Mouse (Mus musculus): ENCODE results near the gene Gm20388. TPM values are rescaled to one million over a fixed set of nuclear protein-coding genes. Genes with fewer than 3 reads are reported as not detected.
A peak's percentile ranks its signal among the peaks of the same experiment; 100 is the strongest.
"Not testable (repeated sequence)": the region's sequence is repeated elsewhere in the genome, so short reads cannot be mapped to it uniquely, and the experiment has no call there.

Gene Gm20388
- polyA plus RNA-seq, 1 experiment, result 28.1 TPM

GRCm38 (mm10) chr8:120724096-120724495, 813.5 kb downstream of the Gm20388 start:
- TF ChIP-seq CTCF (IDR thresholded peaks at IDR 0.05; ENCODE audit: low read depth, low read length), result peak; percentile 45
- H3K4me1 ChIP-seq (ENCODE audit: control insufficient read depth, insufficient read depth, low read length); H3K36me3 ChIP-seq (ENCODE audit: control insufficient read depth, insufficient read depth, low read length, poor library complexity, severe bottlenecking); H3K9me3 ChIP-seq (replicated peaks; ENCODE audit: control insufficient read depth, insufficient read depth, low read length, poor library complexity, severe bottlenecking); H3K27ac ChIP-seq (ENCODE audit: insufficient read depth, low read length); H3K27me3 ChIP-seq (ENCODE audit: control insufficient read depth, insufficient read depth, low read length, poor library complexity, severe bottlenecking); H3K9ac ChIP-seq (ENCODE audit: low read depth, poor library complexity, severe bottlenecking); H3K4me3 ChIP-seq (ENCODE audit: low read depth, low read length): not testable (repeated sequence)

GRCm38 (mm10) chr8:120724816-120725575, 814.4 kb downstream of the Gm20388 start:
- Histone ChIP-seq H3K27me3 (ENCODE audit: control insufficient read depth, insufficient read depth, low read length, poor library complexity, severe bottlenecking) (no peaks in the 10 kb centered on the region), H3K27ac (ENCODE audit: insufficient read depth, low read length) (no peak overlapping the region), H3K9me3 (replicated peaks; ENCODE audit: control insufficient read depth, insufficient read depth, low read length, poor library complexity, severe bottlenecking) (no peaks in the 10 kb centered on the region), H3K36me3 (ENCODE audit: control insufficient read depth, insufficient read depth, low read length, poor library complexity, severe bottlenecking) (no peaks in the 10 kb centered on the region), H3K4me3 (ENCODE audit: low read depth, low read length) (no peak overlapping the region), H3K9ac (ENCODE audit: low read depth, poor library complexity, severe bottlenecking) (no peak overlapping the region), H3K4me1 (ENCODE audit: control insufficient read depth, insufficient read depth, low read length) (no peaks in the 10 kb centered on the region)
- TF ChIP-seq CTCF (IDR thresholded peaks at IDR 0.05; ENCODE audit: low read depth, low read length), result no peak
- no peak for TF ChIP-seq EP300 (IDR thresholded peaks at IDR 0.05; ENCODE audit: insufficient read depth, low read depth, low read length)
- TF ChIP-seq POLR2A (IDR thresholded peaks at IDR 0.05; ENCODE audit: insufficient read depth, low read length), result no peak

- no peaks in the 10 kb centered on the region for H3K9me3 ChIP-seq (replicated peaks; ENCODE audit: control insufficient read depth, insufficient read depth, low read length, poor library complexity, severe bottlenecking)
- TF ChIP-seq POLR2A (IDR thresholded peaks at IDR 0.05; ENCODE audit: insufficient read depth, low read length) (no peak), CTCF (IDR thresholded peaks at IDR 0.05; ENCODE audit: low read depth, low read length) (no peak), EP300 (IDR thresholded peaks at IDR 0.05; ENCODE audit: insufficient read depth, low read depth, low read length) (no peak)
- no peak overlapping the region for H3K27ac ChIP-seq (ENCODE audit: insufficient read depth, low read length)
- H3K4me3 ChIP-seq (ENCODE audit: low read depth, low read length), result no peak overlapping the region
- H3K36me3 ChIP-seq (ENCODE audit: control insufficient read depth, insufficient read depth, low read length, poor library complexity, severe bottlenecking), result no peaks in the 10 kb centered on the region
- no peaks in the 10 kb centered on the region for H3K27me3 ChIP-seq (ENCODE audit: control insufficient read depth, insufficient read depth, low read length, poor library complexity, severe bottlenecking)
- no peaks in the 10 kb centered on the region for H3K4me1 ChIP-seq (ENCODE audit: control insufficient read depth, insufficient read depth, low read length)
- no peak overlapping the region for H3K9ac ChIP-seq (ENCODE audit: low read depth, poor library complexity, severe bottlenecking)
Measured at GRCm38 (mm10) chr8:120725576-120725950, 814.9 kb downstream of the Gm20388 start.

DNA sequence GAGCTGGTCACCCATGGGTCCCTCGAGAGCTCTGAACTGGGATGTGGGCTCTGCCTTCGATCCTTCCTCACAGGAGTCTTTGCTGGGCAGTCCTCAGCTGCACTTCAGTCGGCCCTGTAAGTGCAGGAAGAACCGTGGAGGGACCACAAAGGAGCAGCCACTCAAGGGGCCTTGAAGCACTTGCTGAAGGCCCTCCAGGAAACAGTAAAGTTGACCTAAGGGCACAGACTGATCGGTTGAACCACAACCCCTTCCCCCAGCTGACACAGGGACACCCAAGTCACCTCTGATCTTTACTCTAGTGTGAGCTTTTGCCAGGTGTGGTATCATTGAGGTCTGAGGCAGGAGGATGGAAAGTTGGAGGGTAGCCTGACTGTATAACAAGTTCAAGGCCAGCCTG, 815.4 kb downstream of the Gm20388 start:
- Histone ChIP-seq H3K27me3 (ENCODE audit: control insufficient read depth, insufficient read depth, low read length, poor library complexity, severe bottlenecking) (no peaks in the 10 kb centered on the region), H3K9ac (ENCODE audit: low read depth, poor library complexity, severe bottlenecking) (no peak overlapping the region), H3K9me3 (replicated peaks; ENCODE audit: control insufficient read depth, insufficient read depth, low read length, poor library complexity, severe bottlenecking) (no peaks in the 10 kb centered on the region), H3K4me1 (ENCODE audit: control insufficient read depth, insufficient read depth, low read length) (no peaks in the 10 kb centered on the region), H3K4me3 (ENCODE audit: low read depth, low read length) (no peak overlapping the region), H3K36me3 (ENCODE audit: control insufficient read depth, insufficient read depth, low read length, poor library complexity, severe bottlenecking) (no peaks in the 10 kb centered on the region), H3K27ac (ENCODE audit: insufficient read depth, low read length) (no peak overlapping the region)
- no peak for TF ChIP-seq EP300 (IDR thresholded peaks at IDR 0.05; ENCODE audit: insufficient read depth, low read depth, low read length)
- no peak for TF ChIP-seq POLR2A (IDR thresholded peaks at IDR 0.05; ENCODE audit: insufficient read depth, low read length)
- TF ChIP-seq CTCF (IDR thresholded peaks at IDR 0.05; ENCODE audit: low read depth, low read length), result no peak

DNA sequence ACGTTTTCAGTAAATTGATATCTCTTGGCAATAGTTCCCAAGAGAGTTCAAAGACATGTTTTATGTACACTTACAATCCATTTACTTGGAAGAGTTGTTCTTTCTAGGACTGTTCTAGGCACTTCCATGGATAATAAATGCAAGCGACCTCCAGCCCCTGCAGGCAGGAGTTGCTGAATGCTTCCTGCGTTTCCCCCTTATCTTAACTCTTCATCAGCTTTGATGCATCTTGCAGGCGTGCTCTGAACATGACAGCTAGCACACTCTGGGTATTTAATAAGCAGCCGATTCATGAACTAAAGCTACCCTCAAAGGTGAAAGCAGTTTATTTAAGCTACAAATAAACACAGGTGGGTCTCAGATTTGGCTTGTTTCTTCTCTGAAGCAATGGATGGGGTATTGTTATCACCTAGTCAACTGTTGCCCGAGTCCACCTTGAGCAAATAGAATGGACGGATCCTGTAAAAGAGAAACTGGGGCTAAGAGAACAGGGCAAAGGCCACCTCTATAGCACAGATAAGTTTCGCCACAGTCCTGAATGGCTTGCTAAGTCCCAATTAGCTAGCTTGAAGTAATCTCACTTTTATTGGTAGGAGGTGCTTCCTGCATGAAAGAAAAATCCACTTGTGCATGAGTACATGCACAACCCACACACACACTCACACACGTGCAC, 818.0 kb downstream of the Gm20388 start:
- no peak overlapping the region for H3K9ac ChIP-seq (ENCODE audit: low read depth, poor library complexity, severe bottlenecking)
- no peaks in the 10 kb centered on the region for H3K36me3 ChIP-seq (ENCODE audit: control insufficient read depth, insufficient read depth, low read length, poor library complexity, severe bottlenecking)
- no peak overlapping the region for H3K4me3 ChIP-seq (ENCODE audit: low read depth, low read length)
- no peaks in the 10 kb centered on the region for H3K4me1 ChIP-seq (ENCODE audit: control insufficient read depth, insufficient read depth, low read length)
- TF ChIP-seq EP300 (IDR thresholded peaks at IDR 0.05; ENCODE audit: insufficient read depth, low read depth, low read length), result no peak
- TF ChIP-seq POLR2A (IDR thresholded peaks at IDR 0.05; ENCODE audit: insufficient read depth, low read length), result no peak
- no peak for TF ChIP-seq CTCF (IDR thresholded peaks at IDR 0.05; ENCODE audit: low read depth, low read length)
- no peaks in the 10 kb centered on the region for H3K9me3 ChIP-seq (replicated peaks; ENCODE audit: control insufficient read depth, insufficient read depth, low read length, poor library complexity, severe bottlenecking)
- no peaks in the 10 kb centered on the region for H3K27me3 ChIP-seq (ENCODE audit: control insufficient read depth, insufficient read depth, low read length, poor library complexity, severe bottlenecking)
- no peak overlapping the region for H3K27ac ChIP-seq (ENCODE audit: insufficient read depth, low read length)

GRCm38 (mm10) chr8:120731582-120731981, 820.9 kb downstream of the Gm20388 start:
- Histone ChIP-seq H3K4me1 (ENCODE audit: control insufficient read depth, insufficient read depth, low read length) (no peaks in the 10 kb centered on the region), H3K4me3 (ENCODE audit: low read depth, low read length) (no peak overlapping the region), H3K9me3 (replicated peaks; ENCODE audit: control insufficient read depth, insufficient read depth, low read length, poor library complexity, severe bottlenecking) (no peaks in the 10 kb centered on the region), H3K27me3 (ENCODE audit: control insufficient read depth, insufficient read depth, low read length, poor library complexity, severe bottlenecking) (no peaks in the 10 kb centered on the region; the same call in 1 of the 2 replicates), H3K9ac (ENCODE audit: low read depth, poor library complexity, severe bottlenecking) (no peak overlapping the region), H3K36me3 (ENCODE audit: control insufficient read depth, insufficient read depth, low read length, poor library complexity, severe bottlenecking) (no peaks in the 10 kb centered on the region), H3K27ac (ENCODE audit: insufficient read depth, low read length) (no peak overlapping the region)
- TF ChIP-seq POLR2A (IDR thresholded peaks at IDR 0.05; ENCODE audit: insufficient read depth, low read length), result no peak
- no peak for TF ChIP-seq CTCF (IDR thresholded peaks at IDR 0.05; ENCODE audit: low read depth, low read length)
- no peak for TF ChIP-seq EP300 (IDR thresholded peaks at IDR 0.05; ENCODE audit: insufficient read depth, low read depth, low read length)

All from ES-Bruce4 (cell line).